10 mouse cellular contexts compared by ENCODE assay signal in the genomic region with DNA sequence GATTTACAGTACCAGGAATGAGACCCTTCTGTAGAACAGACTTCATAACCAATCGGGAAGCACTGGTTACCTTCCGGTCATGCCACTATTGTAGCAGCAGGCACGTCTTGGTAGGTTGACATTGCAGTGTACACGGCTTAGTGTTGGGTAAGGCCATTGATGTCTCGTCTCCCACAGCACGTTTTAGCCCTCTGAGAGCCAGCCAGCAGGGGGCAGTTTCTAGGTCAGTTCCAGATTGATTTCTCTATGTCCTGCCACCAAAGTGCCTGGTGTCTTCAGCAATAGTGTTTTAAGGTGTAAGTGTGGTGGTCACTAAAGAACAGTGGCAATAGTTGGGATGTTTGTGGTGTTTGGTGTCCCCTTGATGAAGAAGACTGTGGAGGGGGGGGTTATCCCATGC.
"Had no signal": no experiment of that assay in that cellular context is flagged by ENCODE, and none has a peak within 500 bp of the region (broad histone marks: within the 10 kb centered on the region; RNA-seq: fewer than 3 reads in every experiment).

No protein-coding gene starts in this region.

- DNase-seq: kidney, adult 2 months; kidney, postnatal 25 days; liver; right cerebral cortex, adult 18-20 months; right cerebral cortex, postnatal 25 days; thymus, adult 18-20 months; thymus, postnatal 14 days had no signal

- H3K36me3 ChIP-seq: limb, embryonic 12.5 days; midbrain, embryonic 13.5 days; neural tube, embryonic 15.5 days had no signal

- H3K9ac ChIP-seq: limb, embryonic 12.5 days; midbrain, embryonic 13.5 days; neural tube, embryonic 15.5 days had no signal

- H3K4me3 ChIP-seq: limb, embryonic 12.5 days; midbrain, embryonic 13.5 days; neural tube, embryonic 15.5 days had no signal

- ATAC-seq: midbrain, embryonic 13.5 days had no signal

- H3K9me3 ChIP-seq: limb, embryonic 12.5 days; midbrain, embryonic 13.5 days; neural tube, embryonic 15.5 days had no signal

- H3K4me2 ChIP-seq: limb, embryonic 12.5 days; midbrain, embryonic 13.5 days; neural tube, embryonic 15.5 days had no signal

- H3K27ac ChIP-seq: limb, embryonic 12.5 days; midbrain, embryonic 13.5 days; neural tube, embryonic 15.5 days had no signal

- H3K27me3 ChIP-seq: limb, embryonic 12.5 days; midbrain, embryonic 13.5 days; neural tube, embryonic 15.5 days had no signal

- H3K4me1 ChIP-seq: limb, embryonic 12.5 days; midbrain, embryonic 13.5 days; neural tube, embryonic 15.5 days had no signal
